Mouse (Mus musculus): ENCODE measurements around the gene 2510039O18Rik.

2510039O18Rik gene

DNA sequence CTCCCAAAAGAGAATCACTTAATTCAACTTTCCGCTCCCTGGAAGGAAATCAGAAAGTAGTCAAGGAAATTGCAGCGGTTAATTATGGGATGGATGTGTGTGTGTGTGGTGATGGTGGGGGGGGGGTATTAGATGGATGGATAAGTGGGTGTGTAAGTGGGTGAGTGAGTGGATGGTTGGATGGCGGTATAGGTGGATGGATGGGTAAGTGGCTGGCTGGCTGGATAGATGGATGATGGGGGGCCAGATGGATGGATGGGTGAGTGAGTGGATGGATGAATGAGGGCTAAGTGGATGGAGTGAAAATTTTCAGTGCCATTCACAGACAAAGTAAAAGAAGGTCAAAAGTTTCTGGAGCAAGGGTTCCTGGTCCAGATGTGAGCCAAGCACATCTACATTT, 3.7 kb upstream of the 2510039O18Rik start:
- no peak for DNase-seq (ENCODE audit: low spot score in 2 of 2)

DNA sequence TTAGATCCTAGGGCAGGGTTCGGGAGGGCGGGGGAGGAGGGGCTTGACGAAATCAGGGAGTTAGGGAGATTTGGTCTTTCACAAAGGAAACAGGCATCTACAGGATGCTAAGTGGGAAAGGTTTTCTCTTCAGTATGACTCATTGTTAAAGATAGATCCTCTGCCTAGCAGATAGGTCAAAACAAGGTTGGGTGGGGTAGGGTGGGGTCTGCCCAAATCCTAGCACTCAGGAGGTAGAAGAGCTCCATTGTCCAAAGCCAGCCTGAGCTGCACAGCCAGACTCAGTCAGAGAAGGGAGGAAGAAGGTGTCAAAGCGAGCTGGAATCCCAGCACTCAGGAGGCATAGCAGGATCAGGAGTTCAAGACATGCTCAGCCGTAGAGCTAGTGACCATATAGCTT, 3.2 kb upstream of the 2510039O18Rik start:
- DNase-seq (ENCODE audit: low spot score in 2 of 2): no peak

DNA sequence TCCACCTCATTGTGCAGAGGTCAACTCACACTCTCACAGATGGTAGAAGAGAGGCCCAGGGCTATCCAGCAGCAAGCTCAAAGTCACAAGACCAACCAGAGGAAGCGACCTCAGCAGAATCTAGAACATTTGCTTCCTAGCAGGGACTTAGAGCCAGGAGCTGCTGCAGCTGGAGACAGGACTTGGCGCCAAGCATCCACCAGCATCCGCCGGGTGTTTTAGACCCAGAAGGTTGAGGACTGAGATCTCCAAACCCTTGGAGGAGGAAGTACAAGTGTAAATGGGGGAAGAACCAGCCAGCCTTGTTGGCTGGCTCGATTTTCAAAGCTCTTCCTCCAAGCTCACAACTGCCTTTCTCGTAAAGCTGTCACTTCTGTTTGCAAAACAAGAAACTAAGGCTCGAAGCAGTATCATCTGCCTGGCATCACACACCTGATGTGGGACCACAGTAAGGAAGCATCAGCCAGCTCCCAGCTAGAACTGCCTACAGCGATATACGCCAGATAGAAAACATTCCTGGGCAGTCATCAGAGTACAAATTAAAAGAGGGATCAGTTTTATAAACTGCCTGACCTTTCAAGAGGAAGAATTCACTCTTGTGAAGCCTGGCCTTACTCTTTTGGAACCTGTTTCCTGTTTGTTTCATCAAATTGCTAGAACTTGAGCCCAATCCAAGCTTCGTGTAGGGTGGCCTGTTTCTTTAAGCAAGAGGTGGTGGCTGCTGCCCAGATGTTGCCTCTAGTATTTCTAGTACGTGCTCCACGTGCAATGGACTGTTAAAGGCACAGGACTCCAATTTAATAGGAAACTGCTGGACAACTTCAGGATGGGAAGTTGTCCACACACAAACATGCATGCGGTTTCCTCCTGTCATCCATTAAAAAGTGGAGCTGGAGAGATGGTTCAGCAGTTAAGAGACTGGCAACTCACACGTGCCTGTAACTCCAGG, 2.3 kb upstream of the 2510039O18Rik start:
- DNase-seq (ENCODE audit: low spot score in 2 of 2): no peak

DNA sequence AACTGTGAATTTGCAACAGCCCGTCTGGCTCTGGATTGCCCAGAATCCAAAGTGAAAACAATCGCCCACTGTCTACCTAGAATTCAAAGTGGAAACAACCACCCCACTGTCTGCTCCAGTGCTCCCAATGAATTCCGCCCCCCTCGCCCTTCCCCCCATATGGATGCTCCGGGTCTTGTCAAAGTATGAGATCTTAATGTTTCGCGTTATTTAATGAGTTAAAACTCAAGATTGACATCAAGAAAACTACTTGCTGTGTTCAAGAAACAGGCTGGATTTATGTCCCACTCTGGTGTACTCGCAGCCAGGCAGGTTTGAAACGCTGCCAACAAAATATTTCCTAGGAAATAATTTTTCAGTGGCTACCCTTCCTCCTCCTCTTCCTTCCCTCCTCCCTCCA, 584 bp upstream of the 2510039O18Rik start:
- no peak for DNase-seq (ENCODE audit: low spot score in 2 of 2)

DNA sequence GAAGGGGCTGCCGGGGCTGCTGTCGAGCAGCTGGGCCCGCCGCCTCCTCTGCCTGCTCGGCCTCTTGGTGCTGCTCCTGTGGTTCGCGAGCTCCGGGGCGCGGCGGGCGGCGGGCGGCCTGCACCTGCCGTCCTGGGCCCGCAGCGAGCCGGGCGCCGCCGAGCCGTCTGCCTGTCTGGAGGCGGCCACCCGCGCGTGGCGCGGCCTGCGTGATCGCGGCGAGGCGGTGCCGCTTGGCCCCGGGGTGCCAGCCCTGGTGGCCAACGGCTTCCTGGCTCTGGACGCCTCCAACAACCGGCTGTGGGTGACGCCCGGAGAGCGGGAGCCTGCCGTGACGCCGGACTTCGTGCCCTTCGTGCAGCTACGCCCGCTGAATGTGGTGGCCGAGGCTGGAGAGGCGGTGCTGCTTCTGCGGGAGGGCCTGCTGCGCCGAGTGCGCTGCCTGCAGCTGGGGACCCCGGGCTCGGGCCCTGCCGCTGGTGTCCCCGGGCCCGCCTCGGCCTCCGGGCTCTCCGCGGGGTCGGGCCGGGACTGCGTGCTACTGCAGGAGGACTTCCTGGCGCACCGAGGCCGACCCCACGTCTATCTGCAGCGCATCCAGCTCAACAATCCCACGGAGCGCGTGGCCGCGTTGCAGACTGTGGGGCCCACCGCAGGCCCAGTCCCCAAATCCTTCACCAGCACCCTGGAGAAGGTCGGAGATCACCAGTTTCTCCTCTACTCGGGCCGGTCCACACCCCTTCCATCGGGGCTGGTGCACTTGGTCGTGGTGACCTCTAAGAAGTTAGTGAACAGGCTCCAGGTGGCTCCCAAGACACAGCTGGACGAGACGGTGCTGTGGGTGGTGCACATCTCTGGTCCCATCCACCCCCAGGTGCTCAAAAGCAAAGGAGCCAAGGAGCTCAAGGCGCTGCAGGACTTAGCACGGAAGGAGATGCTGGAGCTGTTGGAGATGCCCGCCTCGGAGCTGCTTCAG, 638 bp downstream of the 2510039O18Rik start:
- peak; percentile 18 to 26 for DNase-seq (ENCODE audit: low spot score in 2 of 2)

DNA sequence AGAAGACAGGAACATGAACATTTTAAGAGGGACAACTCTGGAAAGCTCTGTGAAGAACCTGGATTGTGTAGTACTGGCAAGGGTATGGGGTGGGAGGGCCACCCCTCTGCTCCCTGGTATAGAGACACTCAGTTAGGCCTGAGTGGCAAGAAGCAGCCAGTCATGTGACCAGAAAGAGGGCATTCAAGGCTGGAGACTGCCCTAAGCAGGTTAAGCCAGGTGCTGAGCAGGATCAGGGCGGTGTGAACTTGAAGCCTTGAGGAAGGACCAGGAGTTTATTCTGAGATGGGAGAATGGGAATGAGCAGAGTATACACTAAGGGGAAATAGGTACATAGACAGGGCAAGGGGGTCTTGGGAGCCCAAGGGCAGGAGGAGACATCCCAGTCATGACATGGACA, 2.3 kb downstream of the 2510039O18Rik start:
- no peak for DNase-seq (ENCODE audit: low spot score in 2 of 2)

DNA sequence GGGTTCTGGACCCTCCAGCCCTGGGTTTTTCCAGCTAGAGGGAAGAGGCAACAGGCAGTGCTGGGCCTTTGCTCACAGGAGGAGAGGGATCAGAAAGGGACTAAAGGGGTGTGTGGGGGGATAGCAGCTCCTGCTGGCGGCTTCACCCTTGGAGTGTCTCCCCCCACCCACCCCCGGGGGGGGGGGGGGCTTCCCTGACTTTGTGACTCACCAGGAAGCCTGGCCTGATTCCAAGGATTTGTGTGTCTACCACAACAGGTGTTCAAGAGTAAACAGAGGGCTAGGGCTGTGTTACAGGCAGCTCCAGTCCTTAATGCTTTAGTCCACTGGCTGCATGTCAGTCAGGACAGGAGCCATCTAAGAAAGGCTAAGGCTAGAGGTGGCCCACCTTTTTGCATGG, 6.8 kb downstream of the 2510039O18Rik start:
- no peak for DNase-seq (ENCODE audit: low spot score in 2 of 2)

DNA sequence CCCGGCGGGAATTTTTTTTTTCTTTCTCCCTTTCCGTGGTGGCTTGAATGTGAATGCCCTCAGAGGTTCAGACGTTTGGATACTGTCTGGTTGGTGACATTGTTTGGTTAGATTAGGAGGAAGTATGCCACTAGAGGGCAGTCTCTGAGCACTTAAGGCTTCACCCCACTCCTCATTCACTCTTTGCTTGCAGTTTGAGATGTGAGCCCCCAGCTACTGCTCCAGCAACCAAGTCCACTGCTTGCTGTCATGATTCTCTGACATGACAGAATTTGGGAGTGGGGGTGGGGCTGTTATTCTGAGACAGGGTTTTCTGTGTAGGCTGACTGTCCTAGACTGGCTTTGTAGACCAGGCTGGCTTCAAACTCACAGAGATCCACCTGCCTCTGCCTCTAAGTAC, 12.9 kb downstream of the 2510039O18Rik start:
- peak in 1 of 2 experiments; percentile 19 for DNase-seq (ENCODE audit: low spot score in 2 of 2)

DNA sequence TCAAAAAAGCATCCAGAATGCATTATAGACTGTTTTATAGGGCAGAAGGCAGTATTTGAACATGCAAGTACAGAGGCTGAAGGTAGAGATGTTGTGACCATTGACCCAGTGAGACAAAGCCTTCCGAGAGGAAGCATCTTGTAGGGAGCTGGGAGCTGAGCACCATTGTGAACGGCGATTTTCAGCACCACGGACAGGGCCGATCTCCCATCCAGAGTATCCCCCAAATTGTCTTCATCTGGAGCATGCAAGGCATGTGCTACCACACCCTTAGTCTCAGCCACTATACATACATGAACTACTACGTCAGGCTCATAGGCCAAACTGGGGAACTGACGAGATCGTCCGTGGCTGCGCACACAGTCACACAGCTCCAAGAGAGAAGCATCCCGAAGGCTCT, 16.4 kb downstream of the 2510039O18Rik start:
- no peak for DNase-seq (ENCODE audit: low spot score in 2 of 2)

DNA sequence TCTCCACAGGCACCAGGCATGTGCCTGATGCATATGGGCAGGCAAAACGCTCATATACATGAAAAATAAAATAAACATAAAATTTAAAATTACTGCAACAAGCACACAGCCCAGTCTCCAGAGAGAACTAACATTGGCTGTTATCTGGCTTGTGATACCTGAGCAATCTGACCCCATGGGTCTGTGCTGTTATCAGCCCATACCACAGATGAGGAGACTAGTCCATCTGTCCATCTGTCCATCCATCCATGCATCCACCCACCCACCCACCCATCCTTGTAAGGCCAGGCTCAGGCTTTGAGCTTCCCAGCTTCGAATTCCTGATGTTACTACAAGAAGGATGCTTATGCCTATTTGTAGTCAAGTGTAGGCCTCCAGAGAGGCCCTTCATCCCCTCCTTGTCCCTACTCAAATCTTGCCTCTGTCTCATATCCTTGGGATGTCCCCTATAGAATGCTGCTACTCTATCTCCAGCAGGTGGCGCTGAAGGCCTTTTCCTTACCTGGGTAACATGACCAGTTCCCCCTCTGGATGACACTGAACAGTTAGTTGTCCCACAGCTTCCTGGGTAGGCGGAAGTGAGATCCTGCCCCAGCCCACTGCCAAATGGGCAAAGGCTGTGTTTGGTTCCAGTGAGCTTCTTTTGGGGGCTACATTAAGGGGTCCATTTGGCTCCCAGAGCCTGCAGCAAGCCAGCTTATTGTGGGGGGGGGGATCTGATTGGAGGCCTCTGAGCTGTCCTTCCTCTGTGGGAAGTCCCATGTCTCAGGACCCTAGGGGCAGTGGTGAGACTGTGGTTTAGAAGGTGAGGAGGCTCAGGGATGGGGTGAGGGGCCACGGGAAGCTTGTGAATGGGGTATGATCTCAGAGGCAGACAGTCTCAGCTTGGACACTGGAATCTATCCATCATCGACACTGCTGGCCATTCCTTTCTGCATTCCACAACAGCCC, 19.5 kb downstream of the 2510039O18Rik start:
- DNase-seq (ENCODE audit: low spot score in 2 of 2): peak; percentile 20 to 45

DNA sequence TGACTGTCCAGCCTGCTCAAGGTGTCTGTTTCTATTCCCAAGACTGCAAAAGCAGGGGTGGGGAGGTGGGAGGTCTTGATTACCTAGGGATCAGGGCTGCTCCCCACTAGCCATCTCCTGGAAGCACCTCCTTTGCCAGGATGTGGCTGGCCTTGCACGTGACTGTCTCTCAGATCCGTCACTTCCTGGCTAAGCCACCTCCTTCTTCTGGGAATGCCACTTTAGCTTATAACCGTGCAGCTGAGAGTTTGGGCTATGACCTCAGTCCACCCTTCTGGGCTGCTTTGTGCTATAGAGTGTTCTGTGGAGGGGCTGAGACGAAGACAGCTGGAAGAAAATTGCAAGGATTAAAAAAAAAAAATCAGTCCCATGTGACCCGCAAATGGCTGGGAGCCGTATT, 22.1 kb downstream of the 2510039O18Rik start:
- DNase-seq (ENCODE audit: low spot score in 2 of 2): no peak

DNA sequence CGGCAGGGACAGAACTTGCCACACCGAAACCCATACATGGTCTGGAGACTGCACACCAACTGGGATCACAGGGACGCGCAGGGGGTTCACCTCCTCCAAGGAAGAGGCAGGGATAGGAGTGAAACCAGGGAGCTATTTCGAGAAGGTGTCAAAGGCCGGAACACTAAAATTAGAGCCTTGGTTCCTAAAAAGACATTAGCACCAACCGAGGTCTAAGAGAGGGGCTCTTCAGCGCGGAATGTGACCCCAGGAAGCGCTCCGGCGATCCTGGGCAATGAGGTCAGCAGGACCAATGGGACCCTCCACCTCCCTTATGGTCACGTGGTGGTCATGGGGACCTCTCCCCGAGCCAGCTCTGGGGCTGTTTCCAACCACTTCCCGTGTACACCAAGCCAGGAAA, 22.9 kb downstream of the 2510039O18Rik start:
- no peak for DNase-seq (ENCODE audit: low spot score in 2 of 2)

DNA sequence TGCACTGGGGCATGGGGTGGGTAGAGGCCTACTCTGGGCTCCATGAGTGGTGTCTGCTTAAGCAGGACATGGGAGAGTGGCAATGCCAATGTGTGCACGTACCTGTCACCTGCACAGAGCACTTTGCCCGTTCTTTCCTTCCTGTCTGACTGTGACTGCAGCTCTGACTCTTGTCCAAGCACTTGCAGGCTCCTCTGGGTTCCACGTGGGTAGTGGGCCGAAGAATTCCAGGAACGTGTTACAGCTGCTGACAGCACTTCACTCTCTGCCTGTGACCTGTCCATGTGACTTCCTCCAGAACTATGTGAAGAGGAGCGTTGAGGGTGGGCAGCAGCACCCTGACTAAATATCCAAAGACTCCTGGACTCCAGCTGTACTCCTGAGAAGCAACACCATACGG, 25.0 kb downstream of the 2510039O18Rik start:
- DNase-seq (ENCODE audit: low spot score in 2 of 2): no peak

DNA sequence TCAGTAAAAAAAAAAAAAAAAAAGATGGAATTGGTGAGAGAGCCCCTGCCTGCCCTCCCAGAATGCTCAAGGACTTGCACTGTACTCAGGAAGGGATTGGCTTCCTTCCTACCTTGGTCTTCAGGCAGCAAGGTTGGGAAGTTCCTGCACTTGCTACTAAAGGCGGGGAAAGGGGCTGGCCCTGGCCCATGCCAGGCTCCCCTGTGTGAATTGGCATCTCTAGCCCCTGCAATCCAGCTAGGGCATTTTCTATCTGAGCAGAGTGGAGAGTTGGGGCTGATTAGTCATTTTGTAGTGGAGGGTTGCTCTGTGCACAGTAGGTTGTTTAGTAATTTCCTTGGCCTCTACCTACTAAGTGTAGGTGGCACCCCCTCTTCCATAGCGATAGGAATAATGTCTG, 28.1 kb downstream of the 2510039O18Rik start:
- no peak for DNase-seq (ENCODE audit: low spot score in 2 of 2)

DNA sequence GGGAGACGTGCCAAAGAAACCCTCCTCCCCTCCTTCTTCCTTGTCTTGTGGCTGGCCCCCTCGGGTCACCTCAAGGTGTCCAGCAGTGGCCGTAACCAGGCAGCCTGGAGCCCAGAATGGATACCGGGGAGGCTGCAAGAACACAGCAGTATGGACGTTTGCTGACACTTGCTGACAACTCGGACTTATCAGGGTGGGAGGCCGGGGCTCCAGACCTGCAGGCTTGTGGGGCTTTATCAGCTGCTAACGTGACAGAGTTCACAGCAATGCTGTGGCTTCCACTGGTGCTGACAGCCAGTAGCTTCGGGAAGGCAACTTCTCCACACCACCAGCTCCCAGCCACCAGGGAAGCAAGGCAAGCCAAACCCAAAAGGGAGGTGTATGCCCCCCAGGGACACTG, 28.6 kb downstream of the 2510039O18Rik start:
- DNase-seq (ENCODE audit: low spot score in 2 of 2): no peak

DNA sequence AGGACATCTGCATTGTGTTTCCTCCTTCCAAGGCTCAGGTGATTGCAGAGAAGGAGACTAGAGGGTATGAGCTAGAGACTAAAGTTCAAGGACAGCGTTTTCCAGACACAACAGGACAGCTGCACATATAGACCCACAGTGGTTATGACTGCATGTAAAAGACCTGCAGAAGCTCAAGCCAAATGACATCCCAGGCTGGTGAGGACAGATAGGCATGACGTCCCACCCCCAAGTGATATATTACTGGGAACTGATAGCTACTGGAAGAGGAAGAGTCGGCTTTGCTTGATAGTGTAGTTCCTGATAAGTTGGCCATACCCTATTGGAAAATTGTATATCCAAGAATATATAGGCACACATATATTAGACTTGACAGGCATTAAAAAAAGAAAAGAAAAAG, 35.5 kb downstream of the 2510039O18Rik start:
- no peak for DNase-seq (ENCODE audit: low spot score in 2 of 2)

DNA sequence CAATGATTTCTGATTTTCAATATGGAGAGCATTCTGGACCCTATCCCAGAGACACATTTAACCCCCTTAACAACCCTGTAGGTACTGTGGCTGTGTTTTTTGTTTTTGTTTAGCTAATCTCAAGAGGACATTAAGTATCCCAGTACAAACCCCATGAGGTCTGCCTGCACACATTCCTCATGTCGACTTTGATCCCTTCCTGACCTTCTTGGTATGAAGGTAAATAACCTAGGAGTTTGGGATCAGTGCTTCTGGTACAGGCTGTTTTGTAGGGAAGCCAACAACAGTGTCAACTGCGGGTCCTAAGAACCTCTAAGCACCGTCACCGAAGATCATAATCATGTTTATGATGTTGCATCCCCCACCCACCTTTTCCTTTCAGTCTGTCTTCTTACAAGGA, 37.0 kb downstream of the 2510039O18Rik start:
- no peak for DNase-seq (ENCODE audit: low spot score in 2 of 2)

DNA sequence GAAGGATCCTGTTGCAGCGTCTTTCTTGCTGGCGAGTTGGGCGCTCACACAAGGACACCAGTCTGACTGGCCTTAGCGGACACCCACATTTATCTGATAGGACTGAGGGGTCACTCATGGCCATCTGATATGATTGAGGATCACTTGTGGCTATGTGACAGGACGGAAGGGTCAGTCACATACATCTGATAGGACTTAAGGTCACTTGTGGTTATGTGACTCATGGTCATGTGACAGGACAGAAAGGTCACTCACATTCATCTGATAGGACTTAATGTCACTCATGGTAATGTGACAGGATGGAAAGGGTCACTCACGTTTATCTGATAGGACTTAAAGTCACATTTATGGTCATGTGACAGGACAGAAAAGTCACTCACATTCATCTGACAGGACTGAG, 37.7 kb downstream of the 2510039O18Rik start:
- no peak for DNase-seq (ENCODE audit: low spot score in 2 of 2)

DNA sequence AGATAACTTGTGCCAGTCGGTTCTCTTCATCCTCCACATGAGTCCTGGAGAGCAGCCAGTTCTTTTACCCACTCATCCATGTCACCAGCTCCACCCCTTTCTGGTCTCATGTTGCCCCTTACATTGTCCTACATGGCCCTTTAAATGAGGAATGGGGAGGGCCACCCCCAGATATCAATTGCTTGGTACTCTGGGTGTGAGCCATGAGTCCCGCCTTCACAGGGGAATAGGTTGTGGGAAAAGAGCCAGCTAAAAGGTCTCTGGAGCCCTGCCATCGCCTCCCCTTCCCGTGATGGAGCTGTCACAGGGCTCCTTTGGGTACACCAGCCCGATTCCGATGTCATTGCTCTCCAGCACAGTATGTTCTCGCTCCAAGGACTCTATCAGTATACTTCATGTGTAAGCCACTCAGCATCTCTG, 38.8 kb downstream of the 2510039O18Rik start:
- DNase-seq (ENCODE audit: low spot score in 2 of 2): no peak

DNA sequence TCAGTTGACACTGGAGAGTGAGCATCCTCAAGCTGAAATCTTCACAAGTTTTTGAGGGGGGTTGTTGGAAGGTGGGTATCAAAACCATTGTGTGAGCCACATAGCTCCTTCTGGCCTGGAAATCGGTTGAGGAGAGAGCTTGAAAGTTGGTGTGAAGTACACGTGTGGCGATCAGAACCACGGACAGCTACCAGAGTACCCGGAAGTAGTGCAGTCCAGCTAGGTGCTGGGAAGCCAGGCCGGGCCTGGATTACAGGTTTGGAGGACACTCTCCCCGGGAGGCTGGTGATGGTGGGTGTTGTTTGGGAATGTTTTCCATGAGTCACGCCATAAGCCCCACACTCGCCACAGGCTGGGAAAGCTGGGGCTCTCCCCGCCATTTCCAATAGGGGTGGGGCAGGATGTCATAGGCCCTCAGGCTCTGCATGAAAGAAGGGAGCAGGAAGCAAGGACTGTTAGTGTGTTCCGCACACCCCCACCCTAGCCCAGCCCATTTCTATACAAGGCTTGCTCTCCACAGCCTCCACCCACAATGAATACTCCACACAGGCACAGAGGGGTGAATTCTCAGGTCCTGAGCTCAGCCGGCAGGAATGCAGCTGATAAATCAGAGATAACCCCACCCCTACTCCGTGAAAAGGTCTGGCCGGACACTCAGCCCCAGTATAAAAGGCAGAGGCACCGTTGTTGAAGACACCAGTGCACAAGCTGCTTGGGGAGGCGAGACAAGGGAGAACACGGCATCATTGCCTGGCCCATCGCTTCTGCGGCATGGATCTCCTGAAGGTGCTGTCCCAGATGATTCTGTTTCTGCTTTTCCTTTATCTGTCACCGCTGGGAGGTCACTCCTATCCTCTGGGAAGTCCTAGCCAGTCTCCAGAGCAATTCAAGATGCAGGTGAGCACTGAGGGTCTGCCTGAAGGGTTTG, 44.8 kb downstream of the 2510039O18Rik start, which contains the start of gene Nppb:
Nppb (plus strand) TSS at position 584 of the 928 bp plus-strand sequence.
- DNase-seq (ENCODE audit: low spot score in 2 of 2): no peak
